Mouse (Mus musculus): ENCODE measurements around the gene 4930404N11Rik. TPM values are rescaled to one million over a fixed set of nuclear protein-coding genes. Genes with fewer than 3 reads are reported as not detected.

Gene 4930404N11Rik
- total RNA-seq, 2 experiments from 2014 or later, result 0.93 to 1.3 TPM

- no peak for DNase-seq (ENCODE audit: low spot score in 2 of 2)
- intact Hi-C loops (cut with DNase I), result no loop called here
These were observed 20.1 kb upstream of the 4930404N11Rik start for GRCm38 (mm10) chr10:81385603-81386306.

DNA sequence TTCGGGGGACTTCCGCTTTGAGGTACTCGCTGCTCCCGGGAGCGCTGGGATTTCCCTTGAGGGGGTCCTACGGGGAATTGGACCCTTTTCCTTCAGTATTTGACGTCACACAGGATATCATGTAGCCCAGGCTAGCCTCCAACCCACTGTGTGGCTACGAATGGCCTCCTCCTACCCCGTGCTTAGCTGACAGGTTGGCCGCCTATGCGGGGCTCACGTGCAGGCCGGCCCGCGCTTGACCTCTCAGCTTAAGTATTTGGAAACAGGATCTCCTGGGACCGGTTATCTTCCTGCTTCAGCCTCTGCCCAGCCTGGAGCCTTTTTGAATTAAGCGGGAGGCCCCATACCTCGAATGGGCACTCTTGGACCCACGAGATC lies 19.0 kb upstream of the 4930404N11Rik start:
- intact Hi-C loops (cut with DNase I), result no loop called here

GRCm38 (mm10) chr10:81383802-81384604 lies 18.4 kb upstream of the 4930404N11Rik start, which contains the start of the genes Dohh and Gm48551:
Dohh (plus strand) TSS chr10:81384428.
Gm48551 (plus strand) TSS chr10:81384466.
- intact Hi-C loops (cut with DNase I), result no loop called here
- DNase-seq (ENCODE audit: low spot score in 2 of 2), result peak; percentile 99

More for the DNA sequence above, 19.0 kb upstream of the 4930404N11Rik start:
- DNase-seq (ENCODE audit: low spot score in 2 of 2), result no peak

- intact Hi-C loops (cut with DNase I), result no loop called here
- no peak for DNase-seq (ENCODE audit: low spot score in 2 of 2)
These were observed 16.4 kb upstream of the 4930404N11Rik start for GRCm38 (mm10) chr10:81382039-81382438.

GRCm38 (mm10) chr10:81379809-81380378 lies 14.3 kb upstream of the 4930404N11Rik start:
- intact Hi-C loops (cut with DNase I), result no loop called here
- no peak for DNase-seq (ENCODE audit: low spot score in 2 of 2)

DNA sequence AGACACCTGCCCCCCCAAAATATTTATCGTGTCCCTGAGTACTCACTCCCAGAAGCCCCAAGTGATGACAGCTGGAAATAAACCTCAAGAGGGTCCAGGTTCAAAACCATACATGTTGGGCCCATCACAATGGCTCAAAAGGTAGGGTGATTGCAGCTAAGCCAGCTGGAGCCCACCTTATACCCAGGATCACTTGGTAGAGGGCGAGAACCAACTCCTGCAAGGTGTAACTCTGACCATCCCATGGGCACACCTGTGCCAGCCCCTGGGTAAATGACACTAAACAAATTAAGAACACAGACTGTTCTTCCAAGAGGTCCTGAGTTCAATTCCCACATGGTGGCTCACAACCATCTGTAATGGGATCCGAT lies 13.6 kb upstream of the 4930404N11Rik start:
- intact Hi-C loops (cut with DNase I), result no loop called here
- no peak for DNase-seq (ENCODE audit: low spot score in 2 of 2)

GRCm38 (mm10) chr10:81378553-81379182 lies 13.1 kb upstream of the 4930404N11Rik start:
- intact Hi-C loops (cut with DNase I), result no loop called here
- DNase-seq (ENCODE audit: low spot score in 2 of 2), result peak; percentile 100

DNA sequence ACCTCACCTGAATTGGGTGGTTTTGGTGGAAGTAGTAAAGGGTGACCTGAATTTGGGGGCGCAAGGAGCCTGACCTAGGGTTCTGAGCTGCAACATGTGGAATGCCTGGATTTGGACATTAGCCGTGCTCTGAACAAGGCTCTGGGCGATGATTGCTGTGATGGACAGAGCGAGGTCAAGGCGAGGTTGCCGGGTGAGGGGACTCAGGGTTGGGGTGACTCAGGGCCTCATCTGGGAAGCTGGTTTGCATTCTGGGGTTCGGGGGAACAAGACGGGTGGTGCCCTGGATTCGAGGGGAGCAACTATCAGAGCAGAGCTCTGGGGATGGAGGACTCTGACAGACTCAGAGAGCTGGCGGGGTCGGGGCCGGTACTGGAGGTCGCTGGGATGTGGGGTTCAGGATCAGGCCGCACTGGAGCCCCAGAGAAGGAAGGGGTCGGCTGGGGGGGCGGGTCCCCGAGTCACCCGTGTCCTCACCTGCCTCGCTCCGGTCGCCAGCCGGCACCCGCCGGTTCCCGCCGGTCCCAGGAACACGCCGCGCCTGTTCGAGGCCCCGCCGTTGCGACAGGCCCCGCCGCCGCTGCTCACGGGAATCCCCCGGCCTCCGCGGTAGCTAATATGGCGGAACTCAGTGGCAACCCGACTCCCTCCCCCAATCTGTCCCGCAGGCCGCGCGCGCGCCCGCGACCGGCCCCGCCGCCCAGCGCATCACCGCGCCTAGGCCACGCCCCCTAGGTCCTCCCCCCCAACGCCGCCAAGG lies 12.4 kb upstream of the 4930404N11Rik start, which contains the start of gene Fzr1:
Gene Fzr1 (minus strand): TSS at position 724 of the 760 bp plus-strand sequence.
- intact Hi-C loops (cut with DNase I), result no loop called here
- DNase-seq (ENCODE audit: low spot score in 2 of 2), result no peak

DNA sequence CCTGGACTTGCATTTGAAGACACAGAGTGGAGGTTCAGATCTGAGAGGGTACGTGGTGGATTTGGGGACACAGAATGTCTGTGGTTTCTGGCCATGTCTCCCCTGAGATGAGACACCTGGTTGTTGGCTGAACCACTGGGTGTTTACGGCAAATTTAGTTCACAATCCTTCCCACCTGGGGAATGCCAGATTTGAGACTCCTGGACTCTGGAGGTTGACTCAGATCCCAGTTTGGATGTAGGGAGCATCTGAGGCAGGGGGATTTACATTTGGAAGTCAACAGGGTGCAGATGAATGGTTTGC lies 11.7 kb upstream of the 4930404N11Rik start:
- DNase-seq (ENCODE audit: low spot score in 2 of 2), result no peak
- intact Hi-C loops (cut with DNase I), result no loop called here

DNA sequence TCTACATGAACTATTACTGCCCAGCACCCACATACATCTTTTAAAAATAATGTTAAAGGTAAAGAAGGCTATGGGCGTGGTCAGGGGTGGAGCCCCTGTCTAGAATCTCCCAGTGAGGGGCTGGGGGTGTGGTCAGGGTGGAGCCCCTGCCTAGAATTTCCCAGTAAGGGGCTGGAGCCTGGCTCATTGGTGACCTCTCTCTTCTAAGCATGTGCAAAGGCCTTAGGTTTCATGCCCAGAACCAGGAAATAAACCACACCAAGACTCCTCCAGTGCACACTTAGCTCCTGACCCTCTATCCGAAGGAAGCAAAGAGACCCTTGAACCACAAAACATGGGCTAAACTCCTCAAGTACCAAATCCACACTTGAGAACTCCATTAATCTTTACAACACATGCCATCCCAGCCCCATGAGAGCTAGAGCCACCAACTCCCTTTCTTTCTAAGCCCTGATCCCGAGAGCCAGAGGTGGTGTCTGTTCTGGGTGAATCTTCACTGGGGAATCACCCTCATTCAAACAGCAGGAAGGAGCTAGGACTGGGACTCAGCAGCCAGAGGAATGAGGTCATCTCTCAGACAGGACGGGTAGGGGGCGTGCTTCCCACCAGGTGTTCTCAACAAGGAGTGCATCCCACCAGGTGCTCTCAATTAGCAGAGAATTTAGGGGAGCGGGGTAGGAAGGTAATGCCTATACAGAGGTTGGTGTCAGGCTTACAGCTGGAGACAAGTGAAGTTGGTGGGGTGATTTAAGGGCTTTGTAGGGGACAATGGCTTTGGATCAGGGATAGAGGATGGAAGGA lies 11.1 kb upstream of the 4930404N11Rik start:
- intact Hi-C loops (cut with DNase I), result no loop called here
- DNase-seq (ENCODE audit: low spot score in 2 of 2), result no peak

GRCm38 (mm10) chr10:81375322-81375721 lies 9.7 kb upstream of the 4930404N11Rik start:
- DNase-seq (ENCODE audit: low spot score in 2 of 2), result no peak
- intact Hi-C loops (cut with DNase I), result no loop called here

DNA sequence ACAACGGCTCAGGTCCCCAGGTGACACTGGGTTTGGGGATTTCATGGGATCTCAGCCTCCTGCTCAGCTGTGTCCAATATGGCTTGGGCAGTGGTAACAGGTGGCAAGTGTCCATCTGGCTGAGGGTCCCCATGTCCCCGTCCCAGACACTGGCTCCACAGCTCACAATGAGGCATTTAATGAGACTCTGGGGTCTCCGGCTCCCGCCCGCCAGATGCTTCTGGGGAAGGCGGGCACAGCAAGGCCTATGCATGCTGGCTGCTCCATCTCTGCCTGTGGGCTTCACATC lies 1.5 kb upstream of the 4930404N11Rik start:
- intact Hi-C loops (cut with DNase I), result no loop called here
- no peak for DNase-seq (ENCODE audit: low spot score in 2 of 2)

DNA sequence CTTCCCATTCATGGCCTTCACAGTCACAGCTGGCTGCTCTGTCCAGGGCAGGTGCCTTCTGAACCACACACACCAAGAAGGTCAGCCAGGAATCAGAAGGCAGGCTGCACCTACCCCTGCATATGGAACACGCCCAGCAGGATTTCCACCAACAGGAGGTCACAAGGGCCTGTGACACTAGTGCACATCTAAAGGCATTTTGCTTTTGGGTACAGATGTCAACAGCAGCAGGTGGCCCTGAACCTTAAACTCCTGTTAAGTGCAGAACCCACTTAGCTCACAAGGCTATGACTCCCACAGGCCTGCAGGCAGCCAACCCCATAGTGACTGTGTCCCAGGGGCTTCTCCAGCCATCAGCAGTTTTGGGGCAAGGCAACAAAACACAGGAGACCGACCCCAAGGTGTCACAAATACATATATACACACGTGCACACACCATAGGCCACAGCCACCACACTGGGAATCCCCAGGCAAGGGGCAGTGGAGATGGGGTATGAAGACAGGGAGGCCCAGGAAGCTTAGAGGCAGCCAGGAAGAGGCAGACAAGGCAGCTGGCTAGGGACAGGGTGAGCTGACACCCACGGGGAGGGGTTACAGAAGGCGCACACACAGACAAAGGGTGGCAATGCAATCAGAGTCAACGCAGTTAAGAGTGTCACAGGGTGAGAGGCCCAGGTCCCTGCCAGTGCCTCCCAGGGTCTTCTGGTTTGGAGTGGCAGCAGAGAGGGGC lies 1.0 kb upstream of the 4930404N11Rik start:
- intact Hi-C loops (cut with DNase I), result no loop called here
- DNase-seq (ENCODE audit: low spot score in 2 of 2), result no peak

- DNase-seq (ENCODE audit: low spot score in 2 of 2), result no peak
- intact Hi-C loops (cut with DNase I), result no loop called here
These were observed 543 bp downstream of the 4930404N11Rik start for GRCm38 (mm10) chr10:81365073-81365472.

DNA sequence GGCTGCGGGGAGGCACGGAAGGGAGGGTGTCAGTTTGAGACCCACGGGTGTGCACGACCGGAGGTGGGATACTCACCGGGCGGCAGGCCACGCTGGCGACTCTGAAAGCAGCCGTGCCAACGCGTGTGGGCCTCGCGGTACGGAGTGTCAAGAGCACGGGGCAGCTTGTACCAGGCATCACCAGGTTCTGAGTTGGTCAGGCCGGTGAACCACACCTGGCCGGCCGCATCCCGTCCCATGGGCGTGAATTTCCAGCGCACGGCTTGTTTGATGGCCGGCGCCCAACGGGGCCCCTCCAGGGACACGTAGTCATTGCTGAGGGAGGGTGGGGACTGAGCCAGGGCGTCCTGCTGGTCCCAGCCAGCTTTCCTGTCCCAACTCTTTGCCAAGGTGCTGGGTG lies 950 bp downstream of the 4930404N11Rik start:
- DNase-seq (ENCODE audit: low spot score in 2 of 2), result no peak
- intact Hi-C loops (cut with DNase I), result no loop called here

GRCm38 (mm10) chr10:81363436-81364346 lies 1.9 kb downstream of the 4930404N11Rik start:
- intact Hi-C loops (cut with DNase I), result no loop called here
- no peak for DNase-seq (ENCODE audit: low spot score in 2 of 2)

GRCm38 (mm10) chr10:81362336-81362949 lies 3.2 kb downstream of the 4930404N11Rik start:
- intact Hi-C loops (cut with DNase I), result no loop called here

More at GRCm38 (mm10) chr10:81362336-81362949, 3.2 kb downstream of the 4930404N11Rik start:
- DNase-seq (ENCODE audit: low spot score in 2 of 2), result no peak
